Mouse (Mus musculus) midbrain, embryonic 15.5 days (tissue): ENCODE data around the gene Aph1a. TPM values are rescaled to one million over a fixed set of nuclear protein-coding genes. Genes with fewer than 3 reads are reported as not detected.
"Not testable (repeated sequence)": the region's sequence is repeated elsewhere in the genome, so short reads cannot be mapped to it uniquely, and the experiment has no call there.

Source experiments
- ATAC-seq: fragments of 200-750 bp; cut with Nextera tagmentation; replicated peaks from 2 replicates; pipeline ENCODE4 v1.8.0; 2017; ENCODE audit warnings: moderate TSS enrichment
- H3K27ac ChIP-seq: fragments of 300-500 bp; sonication (generic); 2 replicates; pipeline ENCODE4 v1.5.1; 2015; ENCODE audit warnings: mild to moderate bottlenecking, inconsistent platforms
- H3K27me3 ChIP-seq: fragments of 300-500 bp; sonication (generic); replicated peaks from 2 replicates; pipeline ENCODE4 v1.6.1; 2015; ENCODE audit warnings: inconsistent platforms
- H3K36me3 ChIP-seq: fragments of 300-500 bp; sonication (generic); replicated peaks from 2 replicates; pipeline ENCODE4 v1.6.1; 2015; ENCODE audit warnings: inconsistent platforms
- H3K4me1 ChIP-seq: fragments of 300-500 bp; sonication (generic); 2 replicates; pipeline ENCODE4 v1.6.1; 2015; ENCODE audit warnings: inconsistent platforms
- H3K4me2 ChIP-seq: fragments of 300-500 bp; sonication (generic); 2 replicates; pipeline ENCODE4 v1.6.1; 2015; ENCODE audit warnings: inconsistent platforms, mild to moderate bottlenecking, moderate library complexity
- H3K4me3 ChIP-seq: fragments of 300-500 bp; sonication (generic); 2 replicates; pipeline ENCODE4 v1.5.1; 2015; ENCODE audit warnings: mild to moderate bottlenecking, inconsistent platforms
- H3K9ac ChIP-seq: fragments of 300-500 bp; sonication (generic); 2 replicates; pipeline ENCODE4 v1.6.1; 2015; ENCODE audit warnings: mild to moderate bottlenecking, inconsistent platforms
- H3K9me3 ChIP-seq: fragments of 300-500 bp; sonication (generic); 2 replicates; pipeline ENCODE4 v1.6.1; 2016; ENCODE audit warnings: inconsistent platforms
- WGBS: fragments of 180-500 bp; shearing (Covaris S2); methylation state at CpG from one replicate; pipeline ENCODE4 v1.1.7; 2015; ENCODE audit warnings: mixed read lengths; 5-methylcytosine and 5-hydroxymethylcytosine counted together
- polyA plus RNA-seq: library from polyadenylated mRNA; unstranded; fragments of >200 nt; fragmentation: Nextera tagmentation; extraction: Ambion mirVana; gene quantifications from 2 replicates; pipeline ENCODE4 v1.2.1, GENCODE M21; 2015

The Aph1a gene
- polyA plus RNA-seq, 1 experiment from 2014 or later: 36.1 TPM

DNA sequence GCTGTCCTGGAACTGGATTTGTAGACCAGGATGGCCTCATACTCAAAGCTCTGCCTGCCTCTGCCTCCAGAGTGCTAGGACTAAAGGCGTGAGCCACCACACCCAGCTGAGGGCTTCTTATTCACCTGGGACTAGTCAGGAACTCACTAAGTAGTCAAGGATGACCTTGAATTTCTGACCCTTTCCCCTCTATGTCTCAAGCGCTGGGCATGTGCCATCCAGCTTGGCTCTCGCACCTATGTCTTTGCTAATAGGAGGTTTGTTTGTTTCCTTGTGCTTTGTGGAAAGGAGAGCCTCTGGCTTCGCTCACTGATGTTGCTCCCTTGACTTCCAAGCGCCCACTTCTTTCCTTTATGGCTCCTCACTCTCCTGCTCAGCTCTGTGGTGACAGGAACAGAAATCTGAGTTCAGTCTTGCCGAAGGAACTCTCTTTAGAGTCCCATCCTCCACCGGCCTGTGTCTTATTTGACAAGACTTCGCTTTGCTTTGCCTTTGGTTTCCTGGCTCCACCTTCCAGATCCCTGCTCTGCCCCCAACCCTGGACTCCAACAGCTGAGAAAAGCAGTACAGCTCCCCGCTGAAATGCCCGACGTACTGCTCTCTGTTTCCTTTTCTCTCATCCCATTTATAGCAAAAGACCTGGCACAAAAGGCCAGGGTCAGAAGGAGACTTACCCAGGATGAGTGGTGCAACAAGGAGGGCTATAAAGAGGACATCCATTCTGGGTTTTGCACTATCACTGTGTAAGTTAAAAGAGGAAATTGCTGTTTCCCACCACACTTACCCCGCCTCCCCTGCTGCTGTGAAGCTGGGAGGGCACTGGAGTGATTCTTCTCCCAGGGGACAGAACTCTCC is 2.3 kb upstream of the Aph1a start, which contains the start of gene BC028528:
Gene BC028528 (minus strand): TSS at position 795 of the 855 bp plus-strand sequence.
- Histone ChIP-seq H3K27ac (peak within 1 kb of the TSS; percentile 79), H3K4me3 (0 out of 2 replicates have a peak within 1 kb of the TSS, but pooled peaks have one; percentile 5), H3K9me3 (no peaks in the 10 kb centered on the region), H3K27me3 (no peaks in the 10 kb centered on the region), H3K4me1 (peaks cover 21% of the 10 kb centered on the region), H3K36me3 (no peaks in the 10 kb centered on the region), H3K9ac (no peak within 1 kb of the TSS), H3K4me2 (no peak within 1 kb of the TSS)
- ATAC-seq: no peak
- WGBS: 26% methylated on average over 12 of the region's 12 CpGs

DNA sequence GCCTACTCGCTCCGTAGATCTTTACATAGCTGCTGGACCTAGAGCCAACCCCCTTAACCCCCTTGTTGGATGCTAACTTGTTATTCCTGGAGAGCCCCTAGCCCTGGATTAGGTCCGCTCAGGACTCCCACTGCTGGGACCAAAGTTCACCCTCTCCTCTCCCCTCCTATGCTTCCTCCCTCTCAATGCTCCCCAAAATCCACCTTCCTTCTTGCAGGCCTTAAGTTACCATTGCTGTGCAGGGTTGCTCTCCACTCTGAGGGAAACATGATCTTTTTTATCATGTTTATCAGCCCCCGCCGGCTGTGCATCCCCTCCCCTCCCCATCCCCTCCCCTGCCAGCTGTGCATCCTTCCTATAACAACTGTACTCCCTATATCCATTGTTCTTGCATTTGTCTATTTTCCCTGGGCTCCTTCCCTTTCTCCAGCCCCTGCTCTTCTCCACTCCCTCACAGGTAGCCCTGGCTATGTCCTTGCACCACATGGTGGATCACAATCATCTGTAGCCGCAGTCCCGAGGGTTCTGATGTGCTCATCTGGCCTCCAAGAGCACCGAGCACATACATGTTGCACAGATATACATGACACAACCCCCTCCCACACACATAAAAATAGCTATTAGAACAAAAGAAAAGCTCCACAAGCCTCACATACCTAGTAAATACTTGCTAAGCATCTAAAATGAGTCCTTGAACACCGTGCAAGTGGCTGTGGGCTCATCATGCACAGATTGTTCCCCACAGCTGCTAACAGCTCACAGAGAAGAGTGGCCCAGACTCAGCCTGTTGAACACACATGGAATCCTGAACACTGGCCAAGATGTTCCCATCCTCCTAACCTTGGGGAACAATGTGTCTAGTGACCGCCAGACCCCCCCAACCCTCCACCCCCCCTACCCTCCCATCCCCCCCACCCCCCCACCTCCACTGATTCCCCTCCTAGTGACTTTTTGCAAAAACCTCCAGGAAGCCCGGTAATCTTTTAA is 1.4 kb upstream of the Aph1a start:
- Histone ChIP-seq H3K9me3 (no peaks in the 10 kb centered on the region), H3K27ac (peak overlapping the region; percentile 79), H3K4me3 (no peak overlapping the region), H3K27me3 (no peaks in the 10 kb centered on the region), H3K4me1 (peaks cover 21% of the 10 kb centered on the region), H3K36me3 (no peaks in the 10 kb centered on the region), H3K9ac (no peak overlapping the region), H3K4me2 (no peak overlapping the region)
- 40% methylated on average over 11 of the region's 11 CpGs for WGBS
- no peak for ATAC-seq

DNA sequence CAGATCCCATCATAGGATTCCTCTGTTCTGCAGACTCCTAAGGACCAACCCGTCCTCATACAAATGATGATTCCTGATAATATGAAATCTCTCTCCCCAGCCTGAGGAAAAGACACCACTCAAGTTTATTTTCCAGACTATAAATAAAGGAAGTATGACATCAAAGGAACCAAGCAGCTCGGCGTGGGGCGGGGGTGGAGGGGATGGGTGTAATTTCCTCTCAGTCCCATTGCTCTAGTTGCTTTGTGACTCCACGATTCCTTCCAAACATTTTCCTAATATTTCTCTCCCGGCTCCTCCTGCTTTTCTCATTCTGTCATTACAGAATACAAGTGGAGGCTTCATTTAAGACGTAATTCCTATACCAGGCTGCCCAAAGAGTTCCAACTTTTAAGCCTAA is 643 bp upstream of the Aph1a start:
- ATAC-seq: no peak; the same call in 1 of the 2 replicates
- peak overlapping the region; percentile 61 for H3K4me3 ChIP-seq

DNA sequence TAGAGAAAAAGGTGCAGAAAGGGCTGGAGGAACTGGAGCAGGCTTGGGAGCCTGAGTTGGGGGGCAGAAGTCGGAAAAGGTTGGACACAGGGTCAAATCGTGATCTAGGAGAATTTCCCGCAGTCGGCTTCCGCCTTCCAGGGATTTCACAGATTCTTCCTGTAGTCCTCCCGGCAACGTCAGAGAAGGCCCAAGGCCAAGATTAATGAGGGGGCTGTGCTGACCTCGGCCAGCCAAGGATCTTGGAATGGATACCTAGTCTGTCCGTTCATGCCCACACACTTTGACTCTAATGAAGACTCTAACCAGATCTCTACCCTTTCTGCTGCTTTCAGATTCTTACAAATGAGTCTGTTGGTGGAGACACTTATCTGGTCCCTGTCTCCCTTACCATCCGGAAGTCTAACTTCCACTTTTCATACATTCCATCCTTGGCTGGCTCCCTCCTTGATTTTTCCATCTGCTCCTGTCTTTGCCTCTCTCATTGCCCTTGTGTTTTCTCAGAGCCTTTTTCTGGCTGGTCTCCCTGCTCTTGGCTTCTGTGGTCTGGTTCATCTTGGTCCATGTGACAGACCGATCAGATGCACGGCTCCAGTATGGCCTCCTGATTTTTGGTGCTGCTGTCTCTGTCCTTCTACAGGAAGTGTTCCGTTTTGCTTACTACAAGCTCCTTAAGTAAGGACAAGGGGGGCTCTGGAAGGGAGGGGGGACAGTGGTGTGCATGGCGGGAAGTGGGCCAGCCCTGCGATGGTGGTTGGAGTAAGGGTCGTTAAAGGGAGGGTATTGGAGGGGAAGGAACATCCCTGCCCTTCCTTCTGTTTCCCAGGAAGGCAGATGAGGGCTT is 770 bp downstream of the Aph1a start:
- no peak; the same call in 1 of the 2 replicates for ATAC-seq
- H3K27me3 ChIP-seq: no peaks in the 10 kb centered on the region
- peak overlapping the region; percentile 79 for H3K27ac ChIP-seq
- no peaks in the 10 kb centered on the region for H3K9me3 ChIP-seq
- peak overlapping the region; percentile 67 for H3K4me2 ChIP-seq
- H3K4me1 ChIP-seq: peaks cover 21% of the 10 kb centered on the region
- WGBS: 22% methylated on average over 16 of the region's 16 CpGs
- H3K4me3 ChIP-seq: peak overlapping the region; percentile 61
- peak overlapping the region; percentile 69 for H3K9ac ChIP-seq
- no peaks in the 10 kb centered on the region for H3K36me3 ChIP-seq

More for the DNA sequence above, 643 bp upstream of the Aph1a start:
- Histone ChIP-seq H3K27ac (peak overlapping the region; percentile 79), H3K9me3 (no peaks in the 10 kb centered on the region), H3K27me3 (no peaks in the 10 kb centered on the region), H3K4me1 (peaks cover 21% of the 10 kb centered on the region), H3K9ac (peak overlapping the region; percentile 35), H3K36me3 (no peaks in the 10 kb centered on the region), H3K4me2 (peak overlapping the region; percentile 67)
- WGBS: 24% methylated on average over 7 of the region's 7 CpGs

DNA sequence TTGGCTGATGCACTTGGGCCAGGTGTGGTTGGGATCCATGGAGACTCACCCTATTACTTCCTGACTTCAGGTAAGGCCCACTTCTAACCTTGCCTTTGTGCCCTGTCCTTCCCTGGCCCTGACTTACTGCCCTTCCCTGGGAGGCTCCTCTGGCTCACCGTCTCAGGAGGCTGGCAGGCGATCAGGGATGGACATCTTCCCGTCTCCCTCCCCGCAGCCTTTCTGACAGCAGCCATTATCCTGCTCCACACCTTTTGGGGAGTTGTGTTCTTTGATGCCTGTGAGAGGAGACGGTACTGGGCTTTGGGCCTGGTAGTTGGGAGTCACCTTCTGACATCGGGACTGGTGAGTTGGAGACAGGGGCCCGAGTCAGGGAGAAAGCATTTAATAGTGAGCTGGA is 1.7 kb downstream of the Aph1a start:
- WGBS: 87% methylated on average over 7 of the region's 7 CpGs
- H3K27me3 ChIP-seq, H3K9ac ChIP-seq, H3K27ac ChIP-seq, H3K4me2 ChIP-seq, ATAC-seq, H3K4me3 ChIP-seq, H3K9me3 ChIP-seq, H3K36me3 ChIP-seq: not testable (repeated sequence)
- peaks cover 21% of the 10 kb centered on the region for H3K4me1 ChIP-seq

DNA sequence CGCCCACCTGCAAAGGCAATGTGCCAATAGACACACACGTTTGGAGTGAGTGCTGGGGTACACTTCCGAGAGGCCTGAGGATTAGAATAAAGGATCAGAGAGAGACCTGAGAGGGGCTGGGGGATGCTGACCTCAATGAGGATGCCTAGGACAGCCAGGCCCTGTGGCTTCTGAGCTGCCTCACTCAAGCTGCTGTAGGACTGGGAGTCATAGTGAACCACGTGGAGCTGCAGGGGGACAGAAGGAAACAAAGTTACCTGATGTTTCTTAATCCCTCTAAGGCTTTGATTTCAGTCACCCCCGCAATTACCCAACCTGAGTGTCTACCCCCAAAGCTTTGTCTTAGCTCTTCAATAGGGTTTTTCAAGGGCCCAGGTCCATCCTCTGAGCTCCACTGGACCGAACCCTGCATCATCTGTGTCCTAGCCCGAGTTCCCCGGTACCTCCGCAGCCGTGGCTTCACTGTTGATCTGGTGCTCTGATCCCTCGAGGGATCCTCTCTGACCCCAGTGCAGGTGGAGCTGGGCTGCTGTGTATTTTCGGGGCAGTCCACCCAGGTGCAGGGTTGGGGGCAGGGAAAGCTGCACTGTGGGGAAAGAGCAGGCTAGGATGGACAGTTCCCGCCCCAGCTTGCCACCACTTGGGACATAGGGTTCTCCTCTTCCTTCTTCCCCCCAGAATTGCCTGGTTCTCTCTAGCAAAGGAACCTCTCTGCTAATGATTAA is 6.2 kb downstream of the Aph1a start:
- H3K9me3 ChIP-seq: no peaks in the 10 kb centered on the region
- WGBS: 82% methylated on average over 13 of the region's 13 CpGs
- no peak overlapping the region for H3K4me2 ChIP-seq
- peaks cover 24% of the 10 kb centered on the region for H3K4me1 ChIP-seq
- H3K36me3 ChIP-seq: no peaks in the 10 kb centered on the region
- no peak overlapping the region for H3K9ac ChIP-seq
- no peak overlapping the region for H3K4me3 ChIP-seq
- 0 out of 2 replicates have a peak, but pooled peaks cover 4% of the 10 kb centered on the region for H3K27me3 ChIP-seq
- H3K27ac ChIP-seq: no peak overlapping the region
- no peak for ATAC-seq

DNA sequence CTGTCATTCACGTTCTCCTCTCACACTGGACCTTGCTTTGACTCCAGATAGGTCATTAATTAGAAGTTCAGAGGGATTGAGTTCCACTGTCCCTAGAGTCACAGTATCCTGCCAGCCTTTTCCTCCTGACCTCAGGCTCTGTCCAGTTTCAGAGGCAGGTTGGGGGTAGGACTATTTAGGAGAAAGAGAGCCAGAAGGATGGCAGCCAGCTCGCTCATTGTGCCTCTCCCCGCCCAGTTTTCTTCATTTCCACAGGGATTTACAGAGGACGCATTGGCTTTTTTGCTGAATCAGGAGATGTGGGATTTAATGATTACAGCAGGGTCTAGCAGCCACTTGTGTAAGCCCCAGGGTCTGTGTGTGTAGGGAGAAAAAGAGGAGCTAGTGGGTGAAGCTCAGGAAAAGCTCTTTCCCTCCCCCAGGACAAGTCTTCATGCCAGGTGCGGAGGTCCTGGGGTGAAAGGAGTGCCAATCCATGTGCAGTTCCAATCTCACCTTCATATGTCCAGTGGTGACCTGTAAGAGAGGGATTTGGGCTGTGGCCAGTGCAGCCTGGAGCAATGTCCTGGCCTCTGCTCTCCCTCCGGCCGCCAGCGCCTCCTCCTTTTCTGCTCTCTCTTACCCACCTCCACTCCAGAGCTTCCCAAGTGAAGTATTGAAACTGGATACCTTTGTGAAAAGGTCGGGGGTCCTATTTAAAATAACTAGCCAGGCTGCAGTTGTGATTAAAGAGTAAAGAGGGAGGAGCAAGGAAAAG is 8.0 kb downstream of the Aph1a start:
- peaks cover 7% of the 10 kb centered on the region; the same call in 1 of the 2 replicates for H3K27me3 ChIP-seq
- no peaks in the 10 kb centered on the region for H3K9me3 ChIP-seq
- no peak overlapping the region for H3K4me3 ChIP-seq
- no peak overlapping the region for H3K4me2 ChIP-seq
- ATAC-seq: no peak
- no peaks in the 10 kb centered on the region for H3K36me3 ChIP-seq
- H3K9ac ChIP-seq: no peak overlapping the region
- H3K27ac ChIP-seq: no peak overlapping the region
- H3K4me1 ChIP-seq: peaks cover 30% of the 10 kb centered on the region
- WGBS: 64% methylated on average over 9 of the region's 9 CpGs

DNA sequence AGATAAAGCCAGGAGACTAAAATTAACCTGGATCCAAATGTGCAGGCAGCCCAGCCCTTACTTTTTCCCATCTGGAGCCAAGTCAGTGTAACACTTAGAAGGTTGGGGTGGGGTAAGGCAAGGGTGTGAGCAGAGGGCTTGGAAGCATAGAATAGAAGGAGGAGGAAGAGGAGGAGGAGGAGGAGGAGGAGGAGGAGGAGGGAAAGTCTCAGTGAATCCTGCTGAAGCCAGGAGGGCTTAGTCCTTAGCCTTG is 8.5 kb downstream of the Aph1a start:
- H3K4me1 ChIP-seq: peaks cover 34% of the 10 kb centered on the region
- H3K27me3 ChIP-seq: peaks cover 11% of the 10 kb centered on the region; the same call in 1 of the 2 replicates
- no peak overlapping the region for H3K4me3 ChIP-seq
- H3K36me3 ChIP-seq: no peaks in the 10 kb centered on the region
- no peaks in the 10 kb centered on the region for H3K9me3 ChIP-seq
- no peak overlapping the region for H3K9ac ChIP-seq
- ATAC-seq: no peak
- H3K27ac ChIP-seq: no peak overlapping the region
- H3K4me2 ChIP-seq: no peak overlapping the region

DNA sequence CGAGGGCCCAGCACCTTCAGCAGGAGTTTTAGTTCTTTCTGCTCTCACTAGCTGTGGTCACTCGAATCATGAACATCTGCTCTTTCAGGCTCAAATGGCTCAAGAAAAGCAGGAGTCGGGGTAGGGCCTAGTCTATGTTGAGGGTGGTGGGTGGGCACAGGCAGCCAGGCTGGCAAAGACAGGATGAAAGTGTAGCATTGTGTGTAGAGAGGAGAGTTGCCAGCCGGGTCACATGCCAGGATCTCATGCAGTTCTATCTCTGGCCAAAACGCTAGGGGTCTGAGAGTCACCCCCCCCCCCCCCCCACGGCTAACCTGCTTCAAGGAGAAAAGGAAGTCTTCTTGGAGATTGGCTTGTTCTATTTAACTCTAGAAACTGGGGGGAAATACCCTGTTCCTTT is 8.9 kb downstream of the Aph1a start:
- 29% methylated on average over 6 of the region's 6 CpGs for WGBS
- ATAC-seq: no peak

DNA sequence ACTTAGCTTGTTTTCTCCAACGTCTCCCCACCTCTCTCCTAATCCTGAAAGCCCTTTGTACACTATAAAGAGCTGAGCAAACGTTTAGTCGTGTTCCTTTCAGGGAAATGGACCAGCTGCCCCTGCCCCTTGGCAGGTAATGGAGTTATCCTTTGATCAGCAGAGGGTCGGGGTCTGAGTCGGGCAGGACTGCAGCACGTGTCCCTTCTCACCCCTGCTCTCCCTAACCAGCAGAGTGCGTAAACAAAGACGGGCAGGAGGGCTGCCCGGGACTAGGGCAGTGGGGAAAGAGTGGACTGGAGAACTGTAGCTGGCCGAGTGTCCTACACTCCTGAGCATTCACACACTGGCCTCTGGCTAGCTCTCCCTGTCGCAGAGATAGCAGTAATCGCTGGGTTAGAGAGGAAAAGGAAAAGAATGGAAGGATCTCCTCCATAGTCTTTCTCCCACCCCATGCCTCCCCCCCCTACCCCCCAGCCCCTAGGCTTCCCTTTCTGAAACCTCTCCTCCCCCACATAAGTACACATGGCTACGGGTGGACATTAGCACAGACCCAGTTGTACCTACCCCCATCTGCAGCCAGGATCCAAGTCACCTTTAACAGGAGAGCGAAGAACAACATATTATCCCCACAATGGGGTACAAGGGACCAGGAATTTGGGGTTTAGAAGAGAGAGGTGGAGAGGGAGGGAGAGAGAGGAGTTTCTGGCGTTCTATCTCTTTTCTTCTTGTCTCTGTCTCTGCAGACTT is 10.2 kb downstream of the Aph1a start:
- Histone ChIP-seq H3K4me2 (peak overlapping the region; percentile 58), H3K9ac (no peak overlapping the region), H3K9me3 (no peaks in the 10 kb centered on the region), H3K36me3 (no peaks in the 10 kb centered on the region), H3K27me3 (peaks cover 16% of the 10 kb centered on the region; the same call in 1 of the 2 replicates), H3K27ac (no peak overlapping the region), H3K4me3 (peak overlapping the region; percentile 28; the same call in 1 of the 2 replicates), H3K4me1 (peaks cover 34% of the 10 kb centered on the region)
- ATAC-seq: no peak
- WGBS: 5% methylated on average over 15 of the region's 15 CpGs

More for the DNA sequence above, 8.9 kb downstream of the Aph1a start:
- Histone ChIP-seq H3K27me3 (peaks cover 14% of the 10 kb centered on the region; the same call in 1 of the 2 replicates), H3K27ac (no peak overlapping the region), H3K4me2 (no peak overlapping the region), H3K36me3 (no peaks in the 10 kb centered on the region), H3K4me3 (no peak overlapping the region), H3K9me3 (no peaks in the 10 kb centered on the region), H3K9ac (no peak overlapping the region), H3K4me1 (peaks cover 34% of the 10 kb centered on the region)
